Mouse (Mus musculus): Measurements from ENCODE around the gene Nup210l. TPM values are rescaled to one million over a fixed set of nuclear protein-coding genes. Genes with fewer than 3 reads are reported as not detected.

The Nup210l gene
- total RNA-seq, 2 experiments from 2014 or later, result 0.25 to 0.33 TPM

DNA sequence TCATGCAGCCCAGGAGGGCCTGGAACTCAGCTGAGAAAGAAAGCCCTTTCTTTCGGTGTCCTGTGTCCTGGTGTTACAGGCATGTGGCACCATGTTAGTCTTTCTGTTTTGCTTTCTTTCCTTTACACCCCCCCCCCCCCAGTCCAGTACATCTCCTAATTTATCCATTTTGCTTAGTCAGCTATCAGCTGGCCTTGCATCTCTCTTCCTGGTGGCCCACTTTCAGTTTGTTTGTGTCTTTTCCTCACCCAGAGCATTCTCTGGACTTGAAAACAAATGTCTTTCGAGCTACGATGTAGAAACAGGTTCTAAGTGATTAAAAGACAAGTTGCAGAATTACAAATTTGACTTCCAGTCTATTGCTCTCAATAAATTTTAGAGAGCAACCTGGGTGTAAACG, 118.5 kb downstream of the Nup210l start:
- H3K4me3 ChIP-seq, result no peak overlapping the region
- DNase-seq (ENCODE audit: low spot score in 2 of 2), result no peak
- TF ChIP-seq CTCF (conservative IDR thresholded peaks at IDR 0.05), result no peak
- H3K27ac ChIP-seq, result no peak overlapping the region

DNA sequence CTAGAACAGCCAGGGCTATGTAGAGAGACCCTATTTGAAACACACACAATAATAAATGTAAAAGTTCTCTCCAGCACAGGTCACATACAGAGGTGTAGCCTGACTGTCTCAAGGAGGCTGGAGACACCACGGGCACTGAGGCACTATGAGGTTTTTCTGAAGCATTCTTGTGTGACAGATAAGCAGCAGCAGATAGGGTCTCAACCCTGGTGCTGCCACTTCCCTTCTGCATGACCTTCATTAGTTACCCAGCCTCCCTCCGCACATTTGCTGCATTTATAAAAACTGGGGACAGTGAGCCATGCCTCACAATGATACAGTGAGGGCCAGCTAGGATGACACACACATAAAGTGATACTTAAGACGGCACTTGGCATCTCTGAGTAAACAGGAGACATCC, 119.0 kb downstream of the Nup210l start:
- no peak overlapping the region for H3K27ac ChIP-seq
- DNase-seq (ENCODE audit: low spot score in 2 of 2), result no peak
- H3K4me3 ChIP-seq, result no peak overlapping the region
- TF ChIP-seq CTCF (conservative IDR thresholded peaks at IDR 0.05), result no peak

DNA sequence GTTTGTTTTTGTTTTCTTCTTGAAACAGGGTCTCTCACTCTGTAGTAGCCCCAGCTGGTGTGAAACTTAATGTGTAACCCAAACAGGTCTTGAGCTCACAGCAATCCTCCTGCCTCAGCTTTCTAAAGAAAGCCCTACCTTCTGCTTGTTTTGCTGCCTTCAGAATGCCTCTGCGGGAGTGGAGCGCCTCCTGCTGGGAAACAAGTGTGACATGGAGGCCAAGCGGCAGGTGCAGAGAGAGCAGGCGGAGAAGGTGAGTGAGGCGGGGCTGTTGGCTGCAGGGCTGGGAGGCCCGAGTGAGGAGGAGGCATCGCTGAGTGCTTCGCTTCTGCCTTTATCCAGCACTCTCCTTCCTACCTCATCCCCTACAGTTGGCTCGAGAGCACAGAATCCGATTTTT, 120.4 kb downstream of the Nup210l start:
- no peak for TF ChIP-seq CTCF (conservative IDR thresholded peaks at IDR 0.05)

DNA sequence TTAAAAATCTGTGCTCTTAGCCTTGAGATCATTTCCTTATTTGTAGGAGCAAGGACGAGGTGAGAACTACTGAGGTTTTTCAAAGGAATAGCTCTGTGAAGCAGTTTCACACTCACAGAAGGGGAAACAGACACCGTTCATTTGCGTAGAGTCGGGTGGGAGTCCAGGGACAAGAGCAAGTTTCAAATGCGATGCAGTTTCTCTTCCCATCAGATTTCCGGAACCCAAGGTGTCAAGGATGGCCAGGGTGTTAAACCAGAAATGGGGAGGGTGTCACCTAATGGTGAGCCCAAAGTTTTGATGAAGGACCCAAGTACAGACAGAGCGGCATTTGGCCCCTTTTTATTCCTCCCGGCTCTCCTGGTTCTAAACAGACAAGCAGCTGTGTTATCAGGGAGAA, 127.1 kb downstream of the Nup210l start:
- peak overlapping the region; percentile 95 for H3K4me3 ChIP-seq
- no peak for TF ChIP-seq CTCF (conservative IDR thresholded peaks at IDR 0.05)
- H3K27ac ChIP-seq, result peak overlapping the region; percentile 93
- DNase-seq (ENCODE audit: low spot score in 2 of 2), result no peak

More for the DNA sequence above, 120.4 kb downstream of the Nup210l start:
- no peak for DNase-seq (ENCODE audit: low spot score in 2 of 2)
- H3K4me3 ChIP-seq, result no peak overlapping the region
- no peak overlapping the region for H3K27ac ChIP-seq

DNA sequence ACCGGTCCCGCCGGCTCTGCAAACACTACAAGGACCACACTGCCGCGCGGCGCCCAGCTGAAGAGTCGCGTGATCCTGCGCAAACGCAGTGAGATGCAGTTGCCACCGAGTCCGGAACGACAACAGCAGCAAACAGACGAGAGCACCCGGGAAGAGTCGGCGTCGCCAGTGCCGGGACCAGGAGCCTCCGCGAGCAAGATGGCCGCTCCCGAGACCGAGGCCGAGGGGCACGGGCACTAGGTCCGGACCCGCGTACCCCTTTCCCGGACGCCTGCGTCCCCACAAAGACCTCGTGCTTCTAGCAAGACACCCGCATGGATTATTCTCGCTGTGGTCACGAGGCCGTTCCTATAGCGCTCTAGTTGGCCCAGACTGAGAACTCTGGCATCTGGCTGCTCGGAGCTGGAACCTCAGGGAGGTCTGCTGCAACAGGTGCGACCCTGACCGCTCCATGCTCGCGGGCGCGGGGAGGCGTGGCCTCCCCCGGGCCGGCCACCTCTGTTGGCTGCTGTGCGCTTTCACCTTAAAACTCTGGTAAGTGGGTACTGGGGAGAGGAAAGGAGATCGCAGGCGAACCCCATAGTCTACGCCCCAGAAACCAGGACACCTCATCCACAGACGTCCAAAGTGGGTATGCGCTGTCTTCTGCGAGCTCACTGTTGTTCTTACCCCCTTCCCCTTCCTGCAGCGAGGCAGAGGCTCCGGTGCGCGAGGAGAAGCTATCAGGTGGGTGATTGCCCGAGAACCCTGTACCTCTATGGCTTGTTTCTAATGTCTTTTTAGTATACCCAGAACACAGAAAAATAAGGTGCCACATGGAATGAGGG, 127.8 kb downstream of the Nup210l start, which contains the start of gene Jtb:
TSS of gene Jtb (plus strand) at position 91 of the 827 bp plus-strand sequence.
- H3K27ac ChIP-seq, result peak within 1 kb of the TSS; percentile 93
- TF ChIP-seq CTCF (conservative IDR thresholded peaks at IDR 0.05), result peak; percentile 28
- peak; percentile 94 to 96 for DNase-seq (ENCODE audit: low spot score in 2 of 2)
- H3K4me3 ChIP-seq, result peak within 1 kb of the TSS; percentile 95

DNA sequence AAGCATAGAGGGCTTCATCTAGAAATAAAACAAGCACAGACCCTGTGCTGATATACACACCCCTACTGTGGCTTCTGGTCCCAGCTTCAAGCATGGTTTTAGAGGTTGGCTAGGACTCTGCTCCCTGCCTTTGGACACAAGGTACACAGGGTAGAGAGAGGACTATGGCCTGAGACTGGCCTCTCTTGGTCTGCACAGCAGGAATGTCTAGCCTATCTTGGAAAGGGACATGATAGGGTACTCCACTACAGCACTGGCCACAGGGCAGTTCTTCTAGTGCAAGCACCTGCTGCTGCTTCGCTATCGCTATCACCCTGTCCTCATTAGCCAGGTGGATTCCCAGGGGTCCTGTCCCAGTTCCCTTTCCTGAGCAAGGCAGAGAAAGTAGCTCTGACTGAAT, 137.3 kb downstream of the Nup210l start:
- Histone ChIP-seq H3K4me3 (no peak overlapping the region), H3K27ac (no peak overlapping the region)
- DNase-seq (ENCODE audit: low spot score in 2 of 2), result no peak
- no peak for TF ChIP-seq CTCF (conservative IDR thresholded peaks at IDR 0.05)

DNA sequence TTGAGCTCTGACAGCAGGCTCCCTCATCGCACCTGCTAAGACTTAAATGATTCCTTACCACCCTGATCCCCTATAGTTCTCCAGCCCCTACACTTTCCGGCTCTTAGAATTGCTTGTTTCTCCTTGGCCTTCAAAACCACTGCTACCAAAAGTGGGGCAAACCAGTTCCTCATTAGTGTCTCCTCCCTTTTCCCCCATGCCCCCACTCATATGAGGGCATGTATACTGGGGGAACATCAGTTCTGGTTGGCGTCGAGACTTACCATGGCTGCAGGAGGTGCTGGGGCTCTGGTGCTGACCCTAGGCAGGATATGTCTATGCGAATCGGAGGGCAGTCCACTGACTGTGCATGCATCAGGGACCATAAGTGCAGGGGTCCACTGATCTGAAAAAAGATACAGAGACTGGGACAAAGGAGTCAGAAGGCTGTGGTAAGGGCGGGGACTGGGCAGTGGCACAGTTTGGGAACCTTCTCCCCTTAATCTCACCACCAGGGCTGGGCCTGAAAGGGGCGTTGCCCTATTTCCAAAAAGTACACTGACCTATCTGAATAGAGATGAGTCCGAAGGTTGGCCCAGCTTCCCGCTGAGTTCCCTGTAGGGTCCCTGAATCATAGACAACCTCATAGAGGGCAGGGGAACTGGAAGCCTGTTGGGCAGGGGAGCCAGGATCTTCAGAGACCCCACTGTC, 137.9 kb downstream of the Nup210l start:
- Histone ChIP-seq H3K27ac (no peak overlapping the region), H3K4me3 (no peak overlapping the region)
- TF ChIP-seq CTCF (conservative IDR thresholded peaks at IDR 0.05), result no peak

DNA sequence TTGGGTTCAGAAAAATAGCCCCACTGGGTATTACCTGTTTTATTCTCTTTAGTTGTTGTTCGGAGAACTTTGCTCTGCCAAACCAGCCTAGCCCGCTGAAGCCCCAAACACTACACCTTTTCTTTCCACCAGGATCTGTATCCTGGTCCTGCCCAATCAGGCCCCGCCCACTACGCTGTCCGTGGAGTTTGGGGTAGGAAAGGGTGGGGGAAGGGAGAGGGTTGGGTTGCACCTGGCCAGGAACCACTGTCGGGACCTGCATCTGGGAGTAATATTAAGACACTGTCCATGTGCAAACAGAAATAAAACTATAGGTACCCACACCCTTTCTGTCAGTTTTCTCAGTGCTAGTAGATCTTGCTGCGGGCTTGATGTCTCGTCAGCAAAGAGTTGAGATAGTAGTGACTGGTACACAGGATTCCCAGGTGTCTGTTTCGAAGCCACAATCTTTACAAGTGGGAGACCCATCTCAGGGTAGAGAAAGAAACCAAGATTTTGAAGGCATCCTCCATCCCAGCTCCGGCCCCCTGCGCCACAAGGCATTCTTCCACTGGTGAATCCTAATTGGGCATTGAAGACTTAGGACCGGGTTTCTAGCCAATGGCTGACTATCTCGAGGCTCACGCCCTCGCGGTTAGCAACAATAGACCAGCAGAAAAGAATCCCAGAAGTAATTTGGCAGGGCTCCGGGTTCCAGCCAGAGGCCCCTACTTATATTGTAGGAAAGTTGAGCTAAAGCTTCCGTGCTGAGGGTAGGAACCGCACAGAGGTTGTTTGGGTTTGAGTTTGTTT, 139.2 kb downstream of the Nup210l start, which contains the start of gene Creb3l4:
TSS of gene Creb3l4 (minus strand) at position 529 of the 792 bp plus-strand sequence.
- Histone ChIP-seq H3K27ac (no peak within 1 kb of the TSS; the same call in 1 of the 2 replicates), H3K4me3 (peak within 1 kb of the TSS; percentile 38)
- no peak for TF ChIP-seq CTCF (conservative IDR thresholded peaks at IDR 0.05)
- DNase-seq (ENCODE audit: low spot score in 2 of 2), result no peak

More for the DNA sequence above, 137.9 kb downstream of the Nup210l start:
- DNase-seq (ENCODE audit: low spot score in 2 of 2), result no peak

DNA sequence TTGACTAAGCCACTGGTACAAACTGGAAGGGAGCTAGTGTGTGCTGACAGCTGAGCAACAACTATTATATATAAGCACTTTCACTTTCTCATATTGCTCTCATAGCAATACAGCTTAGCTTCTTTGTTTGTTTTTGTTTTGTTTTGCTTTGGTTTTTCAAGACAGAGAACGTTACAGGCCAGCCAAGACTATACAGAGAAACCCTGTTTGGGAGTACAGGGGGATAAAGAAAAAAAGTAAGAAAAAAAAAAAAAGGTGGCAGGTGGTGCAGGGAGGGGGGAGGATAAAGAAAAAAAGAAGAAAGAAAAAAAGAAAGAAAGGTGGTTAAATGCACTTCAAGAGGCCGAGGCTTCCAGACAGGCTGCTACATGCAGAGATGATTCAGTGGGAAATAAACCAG, 141.5 kb downstream of the Nup210l start:
- DNase-seq (ENCODE audit: low spot score in 2 of 2), result no peak
- no peak overlapping the region for H3K27ac ChIP-seq
- TF ChIP-seq CTCF (conservative IDR thresholded peaks at IDR 0.05), result no peak
- H3K4me3 ChIP-seq, result no peak overlapping the region

DNA sequence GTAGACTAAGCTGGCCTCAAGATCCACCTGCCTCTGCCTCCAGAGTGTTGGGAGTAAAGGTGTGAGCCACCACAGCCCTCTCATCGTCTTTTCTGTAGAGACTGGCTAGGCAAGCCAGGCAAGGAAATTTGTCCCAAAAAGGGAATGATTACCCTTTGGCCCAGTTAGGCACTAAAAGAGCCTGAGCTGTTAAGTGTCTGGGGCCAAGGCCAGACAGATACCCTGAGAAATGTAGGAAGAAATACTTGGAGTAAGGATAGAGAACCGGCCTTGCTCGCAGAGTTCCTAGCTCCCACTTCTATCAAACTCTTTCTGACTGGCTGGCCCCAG, 143.7 kb downstream of the Nup210l start:
- TF ChIP-seq CTCF (conservative IDR thresholded peaks at IDR 0.05), result peak; percentile 43

DNA sequence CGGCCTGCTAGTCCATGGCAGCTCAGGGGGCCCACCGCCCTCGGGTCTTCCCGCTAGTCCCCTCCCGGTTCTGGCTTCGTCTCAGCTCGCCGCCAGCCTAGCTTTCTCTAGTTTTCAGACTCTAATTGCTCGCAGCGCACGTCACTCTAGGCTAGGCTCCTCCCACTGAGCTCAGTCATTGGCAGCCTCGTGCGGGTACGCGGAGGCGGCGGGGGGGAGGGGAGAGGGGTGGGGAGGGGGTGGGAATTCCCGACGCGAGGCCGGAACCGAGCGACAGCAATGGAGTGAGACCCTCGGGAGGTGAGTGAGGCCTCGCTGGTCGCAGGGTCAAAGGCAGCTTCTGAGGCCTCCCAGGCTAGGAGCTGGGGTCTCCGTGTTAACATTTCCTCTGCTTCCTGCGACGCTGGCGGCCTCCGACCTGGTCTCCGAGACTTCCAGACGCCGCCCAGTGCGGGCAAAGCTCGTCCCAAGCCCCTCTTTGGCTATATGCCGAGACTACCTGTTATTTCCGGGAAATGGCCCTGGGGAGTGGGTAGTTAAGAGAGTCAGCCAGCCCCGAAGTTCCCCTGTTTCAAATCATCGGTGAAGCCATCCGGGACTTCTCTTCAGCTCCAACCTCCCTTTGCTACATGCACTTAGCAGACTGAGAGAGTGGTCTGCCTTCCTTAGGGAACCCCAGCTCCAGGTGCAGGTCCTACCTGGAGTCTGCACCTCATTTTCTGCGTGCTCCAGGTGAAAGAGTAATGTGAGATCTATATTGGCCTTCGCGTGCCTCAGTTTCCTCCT, 144.2 kb downstream of the Nup210l start, which contains the start of gene Slc39a1:
TSS of gene Slc39a1 (plus strand) at position 213 of the 786 bp plus-strand sequence.
- no peak for TF ChIP-seq CTCF (conservative IDR thresholded peaks at IDR 0.05)
- Histone ChIP-seq H3K4me3 (peak within 1 kb of the TSS; percentile 99), H3K27ac (peak within 1 kb of the TSS; percentile 98)
- peak; percentile 90 to 94 for DNase-seq (ENCODE audit: low spot score in 2 of 2)

More for the DNA sequence above, 143.7 kb downstream of the Nup210l start:
- DNase-seq (ENCODE audit: low spot score in 2 of 2), result no peak
- Histone ChIP-seq H3K27ac (peak overlapping the region; percentile 98), H3K4me3 (peak overlapping the region; percentile 99)

DNA sequence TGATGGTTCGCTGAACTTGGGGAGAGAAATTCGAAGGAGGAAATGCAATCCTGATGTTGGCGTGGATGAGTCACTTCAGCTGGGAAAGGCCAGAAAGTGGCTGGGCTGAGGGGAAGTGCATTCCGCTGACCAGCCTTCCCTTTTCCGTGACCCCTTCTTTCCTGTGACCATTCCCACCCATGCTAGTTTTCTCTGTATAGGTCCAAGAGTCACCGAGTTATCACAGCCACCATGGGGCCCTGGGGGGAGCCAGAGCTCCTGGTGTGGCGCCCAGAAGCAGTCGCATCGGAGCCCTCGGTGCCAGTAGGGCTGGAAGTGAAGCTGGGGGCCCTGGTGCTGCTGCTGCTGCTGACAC, 144.8 kb downstream of the Nup210l start:
- no peak for TF ChIP-seq CTCF (conservative IDR thresholded peaks at IDR 0.05)
- peak overlapping the region; percentile 99 for H3K4me3 ChIP-seq
- no peak for DNase-seq (ENCODE audit: low spot score in 2 of 2)
- peak overlapping the region; percentile 98 for H3K27ac ChIP-seq

Data from layer of hippocampus, adult 2 months (tissue).